Mouse (Mus musculus) midbrain, embryonic 13.5 days (tissue): Measurements from ENCODE around the gene Eif2d. TPM values are rescaled to one million over a fixed set of nuclear protein-coding genes. Genes with fewer than 3 reads are reported as not detected.

Experiments used
- ATAC-seq: fragments of 200-750 bp; cut with Nextera tagmentation; 2 replicates; pipeline ENCODE4 v1.8.0; 2017; ENCODE audit warnings: mild to moderate bottlenecking, moderate TSS enrichment, moderate library complexity
- H3K27ac ChIP-seq: fragments of 300-500 bp; sonication (generic); 2 replicates; pipeline ENCODE4 v1.5.1; 2015; ENCODE audit warnings: inconsistent platforms, mild to moderate bottlenecking, moderate library complexity
- H3K27me3 ChIP-seq: fragments of 300-500 bp; sonication (generic); 2 replicates; pipeline ENCODE4 v1.6.1; 2015; ENCODE audit warnings: mild to moderate bottlenecking, inconsistent platforms
- H3K36me3 ChIP-seq: fragments of 300-500 bp; sonication (generic); 2 replicates; pipeline ENCODE4 v1.6.1; 2015; ENCODE audit warnings: mild to moderate bottlenecking, inconsistent platforms
- H3K4me1 ChIP-seq: fragments of 300-500 bp; sonication (generic); replicated peaks from 2 replicates; pipeline ENCODE4 v1.6.1; 2015; ENCODE audit warnings: inconsistent platforms
- H3K4me2 ChIP-seq: fragments of 300-500 bp; sonication (generic); replicated peaks from 2 replicates; pipeline ENCODE4 v1.6.1; 2015; ENCODE audit warnings: moderate library complexity, mild to moderate bottlenecking, inconsistent platforms
- H3K4me3 ChIP-seq: fragments of 300-500 bp; sonication (generic); replicated peaks from 2 replicates; pipeline ENCODE4 v1.5.1; 2015; ENCODE audit warnings: mild to moderate bottlenecking, inconsistent platforms
- H3K9ac ChIP-seq: fragments of 300-500 bp; sonication (generic); replicated peaks from 2 replicates; pipeline ENCODE4 v1.6.1; 2015; ENCODE audit warnings: mild to moderate bottlenecking, inconsistent platforms
- H3K9me3 ChIP-seq: fragments of 300-500 bp; sonication (generic); 2 replicates; pipeline ENCODE4 v1.6.1; 2016; ENCODE audit warnings: mild to moderate bottlenecking, inconsistent platforms
- WGBS: fragments of 180-500 bp; shearing (Covaris S2); methylation state at CpG from one replicate; pipeline ENCODE4 v1.1.7; 2015; 5-methylcytosine and 5-hydroxymethylcytosine counted together
- polyA plus RNA-seq: library from polyadenylated mRNA; unstranded; fragments of >200 nt; fragmentation: Nextera tagmentation; extraction: Ambion mirVana; gene quantifications from 2 replicates; pipeline ENCODE4 v1.2.1, GENCODE M21; 2015

Eif2d gene
- polyA plus RNA-seq, 1 experiment from 2014 or later, result 53.8 TPM

DNA sequence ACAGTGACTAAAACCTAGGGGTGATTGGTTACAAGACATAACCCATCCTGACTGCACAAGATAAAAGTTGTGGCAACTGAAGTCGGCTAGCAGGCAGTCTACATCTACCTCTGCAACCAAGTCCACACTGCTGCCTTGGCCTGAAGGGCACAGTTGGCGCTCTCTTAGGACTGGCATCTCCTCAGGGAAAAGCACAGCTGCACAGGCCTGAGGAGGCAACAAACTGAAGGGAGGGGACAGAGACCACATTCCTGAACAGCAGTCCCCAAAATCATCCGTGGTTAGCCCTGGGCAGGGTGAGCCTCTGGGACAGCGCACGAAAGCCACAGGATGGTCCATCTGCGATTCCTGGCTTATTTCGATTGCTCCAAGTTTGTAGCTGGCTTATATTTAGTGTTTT lies 42.7 kb downstream of the Eif2d start:
- H3K4me3 ChIP-seq, result no peak overlapping the region
- WGBS, result 90% methylated on average over 7 of the region's 7 CpGs
- no peaks in the 10 kb centered on the region for H3K9me3 ChIP-seq
- no peak for ATAC-seq
- H3K27ac ChIP-seq, result no peak overlapping the region
- H3K27me3 ChIP-seq, result no peaks in the 10 kb centered on the region
- no peaks in the 10 kb centered on the region for H3K4me1 ChIP-seq
- no peak overlapping the region for H3K4me2 ChIP-seq
- no peak overlapping the region for H3K9ac ChIP-seq
- no peaks in the 10 kb centered on the region for H3K36me3 ChIP-seq

GRCm38 (mm10) chr1:131196107-131196506 lies 43.1 kb downstream of the Eif2d start:
- H3K27ac ChIP-seq, result no peak overlapping the region
- H3K4me2 ChIP-seq, result no peak overlapping the region
- no peaks in the 10 kb centered on the region for H3K4me1 ChIP-seq
- H3K36me3 ChIP-seq, result no peaks in the 10 kb centered on the region
- no peaks in the 10 kb centered on the region for H3K9me3 ChIP-seq
- no peaks in the 10 kb centered on the region for H3K27me3 ChIP-seq
- no peak overlapping the region for H3K9ac ChIP-seq
- WGBS, result 66% methylated on average over 2 of the region's 2 CpGs
- H3K4me3 ChIP-seq, result no peak overlapping the region
- ATAC-seq, result no peak

GRCm38 (mm10) chr1:131198417-131198960 lies 45.5 kb downstream of the Eif2d start:
- no peak overlapping the region for H3K9ac ChIP-seq
- H3K27me3 ChIP-seq, result no peaks in the 10 kb centered on the region
- H3K4me1 ChIP-seq, result no peaks in the 10 kb centered on the region
- no peak overlapping the region for H3K27ac ChIP-seq
- WGBS, result 73% methylated on average over 9 of the region's 9 CpGs
- no peak for ATAC-seq
- no peak overlapping the region for H3K4me2 ChIP-seq
- H3K36me3 ChIP-seq, result no peaks in the 10 kb centered on the region
- no peaks in the 10 kb centered on the region for H3K9me3 ChIP-seq
- H3K4me3 ChIP-seq, result no peak overlapping the region

- H3K4me1 ChIP-seq, result no peaks in the 10 kb centered on the region
- no peak overlapping the region for H3K27ac ChIP-seq
- 88% methylated on average over 18 of the region's 18 CpGs for WGBS
- H3K4me2 ChIP-seq, result no peak overlapping the region
- no peaks in the 10 kb centered on the region for H3K27me3 ChIP-seq
- H3K36me3 ChIP-seq, result no peaks in the 10 kb centered on the region
- no peak for ATAC-seq
- no peak overlapping the region for H3K9ac ChIP-seq
- no peak overlapping the region for H3K4me3 ChIP-seq
- H3K9me3 ChIP-seq, result no peaks in the 10 kb centered on the region
These were observed 46.3 kb downstream of the Eif2d start for GRCm38 (mm10) chr1:131199118-131199821.

GRCm38 (mm10) chr1:131199976-131200375 lies 47.0 kb downstream of the Eif2d start:
- Histone ChIP-seq H3K27me3 (no peaks in the 10 kb centered on the region), H3K9me3 (no peaks in the 10 kb centered on the region), H3K27ac (no peak overlapping the region), H3K4me2 (no peak overlapping the region), H3K4me3 (no peak overlapping the region), H3K4me1 (no peaks in the 10 kb centered on the region), H3K36me3 (no peaks in the 10 kb centered on the region), H3K9ac (no peak overlapping the region)
- WGBS, result 62% methylated on average over 12 of the region's 12 CpGs
- no peak for ATAC-seq

- Histone ChIP-seq H3K9me3 (no peaks in the 10 kb centered on the region), H3K9ac (no peak overlapping the region), H3K27ac (no peak overlapping the region), H3K27me3 (no peaks in the 10 kb centered on the region), H3K36me3 (no peaks in the 10 kb centered on the region), H3K4me1 (no peaks in the 10 kb centered on the region), H3K4me3 (no peak overlapping the region), H3K4me2 (no peak overlapping the region)
- 70% methylated on average over 10 of the region's 10 CpGs for whole genome bisulfite sequencing
- no peak for ATAC-seq
These were observed 47.6 kb downstream of the Eif2d start for GRCm38 (mm10) chr1:131200588-131200987.

DNA sequence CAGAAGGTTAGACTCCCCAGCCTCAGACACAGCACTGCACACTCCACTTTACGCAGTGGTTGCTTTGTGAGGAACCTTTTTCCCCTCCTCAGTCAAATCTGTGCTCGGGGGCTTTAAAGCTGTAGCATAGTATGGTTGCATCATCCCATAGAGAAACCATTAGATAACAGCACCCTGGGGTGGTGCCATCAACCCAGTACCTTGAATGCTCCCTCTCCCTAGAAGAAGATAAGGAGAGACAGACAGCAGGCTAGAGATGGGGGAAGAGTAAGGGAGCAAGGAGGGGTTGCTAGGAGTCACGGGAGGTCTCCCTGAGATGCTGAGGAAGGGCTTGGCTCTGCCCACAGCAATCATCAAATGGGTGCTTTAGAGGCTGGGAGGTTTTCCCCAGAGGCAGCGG lies 48.4 kb downstream of the Eif2d start:
- no peak overlapping the region for H3K9ac ChIP-seq
- H3K4me3 ChIP-seq, result no peak overlapping the region
- WGBS, result 85% methylated on average over 4 of the region's 4 CpGs
- H3K27ac ChIP-seq, result no peak overlapping the region
- no peak for ATAC-seq
- no peaks in the 10 kb centered on the region for H3K9me3 ChIP-seq
- no peak overlapping the region for H3K4me2 ChIP-seq
- H3K27me3 ChIP-seq, result no peaks in the 10 kb centered on the region
- H3K36me3 ChIP-seq, result no peaks in the 10 kb centered on the region
- no peaks in the 10 kb centered on the region for H3K4me1 ChIP-seq

- H3K9ac ChIP-seq, result no peak overlapping the region
- H3K27ac ChIP-seq, result no peak overlapping the region
- H3K4me3 ChIP-seq, result no peak overlapping the region
- WGBS, result 85% methylated on average over 8 of the region's 8 CpGs
- H3K9me3 ChIP-seq, result no peaks in the 10 kb centered on the region
- H3K4me2 ChIP-seq, result no peak overlapping the region
- no peak for ATAC-seq
- no peaks in the 10 kb centered on the region for H3K36me3 ChIP-seq
- H3K4me1 ChIP-seq, result no peaks in the 10 kb centered on the region
- no peaks in the 10 kb centered on the region for H3K27me3 ChIP-seq
These were observed 51.5 kb downstream of the Eif2d start for GRCm38 (mm10) chr1:131204461-131204860.

GRCm38 (mm10) chr1:131206342-131206741 lies 53.4 kb downstream of the Eif2d start:
- H3K4me2 ChIP-seq, result no peak overlapping the region
- no peaks in the 10 kb centered on the region for H3K27me3 ChIP-seq
- no peak overlapping the region for H3K9ac ChIP-seq
- H3K9me3 ChIP-seq, result no peaks in the 10 kb centered on the region
- ATAC-seq, result no peak
- 88% methylated on average over 5 of the region's 5 CpGs for WGBS
- no peaks in the 10 kb centered on the region for H3K36me3 ChIP-seq
- no peaks in the 10 kb centered on the region for H3K4me1 ChIP-seq
- no peak overlapping the region for H3K4me3 ChIP-seq
- H3K27ac ChIP-seq, result no peak overlapping the region

DNA sequence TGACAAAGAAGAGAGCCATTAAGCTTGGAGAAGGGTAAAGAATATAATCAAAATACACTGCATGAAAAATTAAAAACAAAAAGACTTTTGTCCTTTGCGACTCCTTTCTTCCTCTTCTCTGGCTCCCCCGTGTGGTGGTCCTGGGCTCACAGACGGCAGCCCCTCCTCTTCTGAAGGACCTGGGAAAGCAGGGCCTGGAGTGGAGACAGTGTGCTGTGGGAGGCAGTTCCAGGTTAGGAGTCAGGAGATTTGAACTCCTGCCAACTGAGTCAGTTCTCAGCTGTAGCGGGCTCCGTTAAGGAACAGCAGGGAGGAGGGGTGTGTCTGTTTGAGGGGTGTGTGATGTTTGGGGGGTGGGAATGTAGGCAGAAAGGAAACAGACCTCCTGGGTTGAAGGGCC lies 54.5 kb downstream of the Eif2d start:
- ATAC-seq, result peak; percentile 56
- H3K9me3 ChIP-seq, result no peaks in the 10 kb centered on the region
- H3K27ac ChIP-seq, result no peak overlapping the region
- no peak overlapping the region for H3K4me3 ChIP-seq
- H3K27me3 ChIP-seq, result no peaks in the 10 kb centered on the region
- no peak overlapping the region for H3K4me2 ChIP-seq
- H3K36me3 ChIP-seq, result no peaks in the 10 kb centered on the region
- 10% methylated on average over 5 of the region's 5 CpGs for WGBS
- no peak overlapping the region for H3K9ac ChIP-seq
- H3K4me1 ChIP-seq, result no peaks in the 10 kb centered on the region

DNA sequence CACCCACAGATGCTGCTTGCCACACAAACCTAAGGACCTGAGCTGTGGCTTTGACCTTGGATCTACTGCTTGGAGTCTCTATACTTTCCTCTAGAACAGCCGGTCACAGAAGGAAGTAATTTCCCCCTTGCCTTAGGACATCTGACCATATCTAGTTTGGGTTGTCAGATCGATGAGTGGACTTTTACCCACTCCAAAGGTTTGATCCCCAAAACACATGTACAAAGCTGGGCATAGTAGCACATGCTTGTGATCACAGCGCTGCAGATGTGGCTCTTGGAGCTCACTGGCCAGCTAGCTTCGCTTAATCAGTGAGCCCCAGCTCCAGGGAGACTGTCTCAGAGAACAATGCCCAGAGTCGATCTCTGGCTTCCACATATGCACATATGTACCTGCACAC lies 55.1 kb downstream of the Eif2d start:
- no peak overlapping the region for H3K9ac ChIP-seq
- H3K4me3 ChIP-seq, result no peak overlapping the region
- no peak overlapping the region for H3K27ac ChIP-seq
- 0 out of 2 replicates have a peak, but pooled peaks have one; percentile 7 for ATAC-seq
- H3K27me3 ChIP-seq, result no peaks in the 10 kb centered on the region
- H3K36me3 ChIP-seq, result no peaks in the 10 kb centered on the region
- no peaks in the 10 kb centered on the region for H3K4me1 ChIP-seq
- WGBS, result 89% methylated on average over 5 of the region's 5 CpGs
- H3K4me2 ChIP-seq, result no peak overlapping the region
- H3K9me3 ChIP-seq, result no peaks in the 10 kb centered on the region

GRCm38 (mm10) chr1:131208800-131209199 lies 55.8 kb downstream of the Eif2d start:
- H3K27ac ChIP-seq, result no peak overlapping the region
- H3K4me3 ChIP-seq, result no peak overlapping the region
- ATAC-seq, result no peak
- H3K4me2 ChIP-seq, result no peak overlapping the region
- H3K4me1 ChIP-seq, result no peaks in the 10 kb centered on the region
- no peak overlapping the region for H3K9ac ChIP-seq
- no peaks in the 10 kb centered on the region for H3K36me3 ChIP-seq
- H3K9me3 ChIP-seq, result no peaks in the 10 kb centered on the region
- H3K27me3 ChIP-seq, result no peaks in the 10 kb centered on the region
- 54% methylated on average over 6 of the region's 6 CpGs for WGBS

- H3K4me1 ChIP-seq, result no peaks in the 10 kb centered on the region
- H3K4me2 ChIP-seq, result no peak overlapping the region
- WGBS, result 76% methylated on average over 8 of the region's 8 CpGs
- no peaks in the 10 kb centered on the region for H3K36me3 ChIP-seq
- no peaks in the 10 kb centered on the region for H3K9me3 ChIP-seq
- H3K27me3 ChIP-seq, result no peaks in the 10 kb centered on the region
- H3K9ac ChIP-seq, result no peak overlapping the region
- ATAC-seq, result no peak
- no peak overlapping the region for H3K27ac ChIP-seq
- no peak overlapping the region for H3K4me3 ChIP-seq
These were observed 57.0 kb downstream of the Eif2d start for GRCm38 (mm10) chr1:131209971-131210426.
